Mouse (Mus musculus): ENCODE measurements around the gene Grin3b.

DNA sequence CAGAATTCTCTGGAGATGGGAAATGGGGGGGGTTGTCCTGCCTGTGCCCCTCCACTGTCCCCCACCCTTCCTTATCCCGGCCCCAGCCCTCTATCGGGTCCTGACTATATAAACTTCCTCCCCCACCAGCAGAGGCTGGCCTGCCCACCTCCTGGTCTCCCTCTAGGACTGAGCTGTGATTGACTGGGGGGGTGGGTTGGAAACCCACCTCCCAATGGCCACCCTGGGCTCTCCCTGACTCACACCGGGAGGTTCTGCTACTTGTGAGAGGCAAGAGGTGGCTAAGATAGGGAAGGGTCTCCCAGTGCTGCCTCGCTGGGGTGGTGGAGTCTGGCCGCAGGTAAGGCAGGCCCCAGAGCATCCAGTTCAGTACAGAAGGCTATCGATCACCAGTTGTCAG, 23.0 kb upstream of the Grin3b start:
- TF ChIP-seq CTCF (IDR thresholded peaks at IDR 0.05; ENCODE audit: borderline replicate concordance, extremely low read depth, insufficient read depth, insufficient read length): no peak
- no peak for TF ChIP-seq POLR2A (IDR thresholded peaks at IDR 0.05; ENCODE audit: borderline replicate concordance, extremely low read depth, insufficient read depth, insufficient read length, poor library complexity, severe bottlenecking)

Data from brain, embryonic 14.5 days (tissue).